Mouse (Mus musculus): ENCODE measurements around the gene Wwc2. TPM values are rescaled to one million over a fixed set of nuclear protein-coding genes. Genes with fewer than 3 reads are reported as not detected.
A peak's percentile ranks its signal among the peaks of the same experiment; 100 is the strongest.

Gene Wwc2
- polyA plus RNA-seq, 1 experiment from 2014 or later: 10.1 TPM

DNA sequence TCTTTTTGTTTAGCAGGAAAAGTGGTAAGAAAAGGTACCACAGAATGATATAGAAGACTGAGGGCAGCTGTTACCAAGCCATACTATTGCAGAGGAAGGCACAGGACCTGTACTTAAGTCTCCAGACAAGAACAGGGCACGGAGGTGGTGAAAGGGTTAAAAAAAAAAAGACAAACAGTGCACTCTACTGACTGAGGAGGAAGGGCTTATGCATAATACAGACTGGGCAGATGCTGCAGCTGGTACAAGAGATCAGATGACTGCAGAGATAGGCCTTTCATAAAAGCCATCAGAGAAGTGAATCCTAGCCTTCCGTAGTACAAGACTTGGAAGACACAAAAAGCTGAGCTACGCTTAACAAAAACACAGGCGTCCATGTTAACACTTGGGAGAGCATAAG lies 28.2 kb downstream of the Wwc2 start:
- Histone ChIP-seq H3K9ac (ENCODE audit: low read length) (no peak overlapping the region), H3K36me3 (ENCODE audit: control insufficient read depth, insufficient read depth, low read length) (no peaks in the 10 kb centered on the region), H3K27me3 (ENCODE audit: control insufficient read depth, insufficient read depth, low read length) (no peaks in the 10 kb centered on the region), H3K4me1 (ENCODE audit: control insufficient read depth, insufficient read depth, low read length) (no peaks in the 10 kb centered on the region), H3K4me2 (ENCODE audit: low read depth) (no peak overlapping the region), H3K4me3 (ENCODE audit: low read depth, low read length) (no peak overlapping the region), H3K9me3 (ENCODE audit: control insufficient read depth, low read length) (no peaks in the 10 kb centered on the region), H3K27ac (ENCODE audit: low read depth, low read length) (no peak overlapping the region)
- ATAC-seq (ENCODE audit: insufficient read depth, low FRiP score, low TSS enrichment): no peak
- WGBS: 74% methylated on average over 4 of the region's 4 CpGs
- DNase-seq (ENCODE audit: low spot score): no peak

GRCm38 (mm10) chr8:47962005-47962404 lies 28.7 kb downstream of the Wwc2 start:
- ATAC-seq (ENCODE audit: insufficient read depth, low FRiP score, low TSS enrichment) (no peak), DNase-seq (ENCODE audit: low spot score) (no peak)
- H3K9me3 ChIP-seq (ENCODE audit: control insufficient read depth, low read length): no peaks in the 10 kb centered on the region
- no peaks in the 10 kb centered on the region for H3K27me3 ChIP-seq (ENCODE audit: control insufficient read depth, insufficient read depth, low read length)
- no peak overlapping the region for H3K9ac ChIP-seq (ENCODE audit: low read length)
- H3K4me1 ChIP-seq (ENCODE audit: control insufficient read depth, insufficient read depth, low read length): no peaks in the 10 kb centered on the region
- no peak overlapping the region for H3K27ac ChIP-seq (ENCODE audit: low read depth, low read length)
- 87% methylated on average over 6 of the region's 6 CpGs for WGBS
- no peaks in the 10 kb centered on the region for H3K36me3 ChIP-seq (ENCODE audit: control insufficient read depth, insufficient read depth, low read length)
- no peak overlapping the region for H3K4me3 ChIP-seq (ENCODE audit: low read depth, low read length)
- H3K4me2 ChIP-seq (ENCODE audit: low read depth): no peak overlapping the region

- Histone ChIP-seq H3K4me1 (ENCODE audit: control insufficient read depth, insufficient read depth, low read length) (no peaks in the 10 kb centered on the region), H3K9ac (ENCODE audit: low read length) (no peak overlapping the region), H3K9me3 (ENCODE audit: control insufficient read depth, low read length) (no peaks in the 10 kb centered on the region), H3K4me2 (ENCODE audit: low read depth) (no peak overlapping the region), H3K27me3 (ENCODE audit: control insufficient read depth, insufficient read depth, low read length) (no peaks in the 10 kb centered on the region), H3K27ac (ENCODE audit: low read depth, low read length) (no peak overlapping the region), H3K36me3 (ENCODE audit: control insufficient read depth, insufficient read depth, low read length) (no peaks in the 10 kb centered on the region), H3K4me3 (ENCODE audit: low read depth, low read length) (no peak overlapping the region)
- ATAC-seq (ENCODE audit: insufficient read depth, low FRiP score, low TSS enrichment) (no peak), DNase-seq (ENCODE audit: low spot score) (no peak)
- 90% methylated on average over 4 of the region's 4 CpGs for WGBS
Measured at GRCm38 (mm10) chr8:47957560-47957959, 33.2 kb downstream of the Wwc2 start.

GRCm38 (mm10) chr8:47951380-47951932 lies 39.3 kb downstream of the Wwc2 start:
- whole genome bisulfite sequencing: 69% methylated on average over 7 of the region's 7 CpGs
- H3K9ac ChIP-seq (ENCODE audit: low read length): no peak overlapping the region
- ATAC-seq (ENCODE audit: insufficient read depth, low FRiP score, low TSS enrichment): no peak
- H3K27me3 ChIP-seq (ENCODE audit: control insufficient read depth, insufficient read depth, low read length): no peaks in the 10 kb centered on the region
- H3K4me1 ChIP-seq (ENCODE audit: control insufficient read depth, insufficient read depth, low read length): no peaks in the 10 kb centered on the region
- peak; percentile 48 for DNase-seq (ENCODE audit: low spot score)
- no peak overlapping the region for H3K4me2 ChIP-seq (ENCODE audit: low read depth)
- H3K9me3 ChIP-seq (ENCODE audit: control insufficient read depth, low read length): no peaks in the 10 kb centered on the region
- H3K4me3 ChIP-seq (ENCODE audit: low read depth, low read length): no peak overlapping the region
- H3K36me3 ChIP-seq (ENCODE audit: control insufficient read depth, insufficient read depth, low read length): no peaks in the 10 kb centered on the region
- H3K27ac ChIP-seq (ENCODE audit: low read depth, low read length): no peak overlapping the region

- Histone ChIP-seq H3K9me3 (ENCODE audit: control insufficient read depth, low read length) (no peaks in the 10 kb centered on the region), H3K4me2 (ENCODE audit: low read depth) (no peak overlapping the region), H3K9ac (ENCODE audit: low read length) (no peak overlapping the region), H3K4me1 (ENCODE audit: control insufficient read depth, insufficient read depth, low read length) (no peaks in the 10 kb centered on the region), H3K4me3 (ENCODE audit: low read depth, low read length) (no peak overlapping the region), H3K27me3 (ENCODE audit: control insufficient read depth, insufficient read depth, low read length) (no peaks in the 10 kb centered on the region), H3K36me3 (ENCODE audit: control insufficient read depth, insufficient read depth, low read length) (no peaks in the 10 kb centered on the region), H3K27ac (ENCODE audit: low read depth, low read length) (no peak overlapping the region)
- DNase-seq (ENCODE audit: low spot score): no peak
- 83% methylated on average over 4 of the region's 4 CpGs for WGBS
- ATAC-seq (ENCODE audit: insufficient read depth, low FRiP score, low TSS enrichment): no peak
Measured at GRCm38 (mm10) chr8:47948836-47949235, 41.9 kb downstream of the Wwc2 start.

GRCm38 (mm10) chr8:47947672-47948618 lies 42.8 kb downstream of the Wwc2 start:
- 86% methylated on average over 19 of the region's 19 CpGs for WGBS
- Histone ChIP-seq H3K9me3 (ENCODE audit: control insufficient read depth, low read length) (no peaks in the 10 kb centered on the region), H3K4me2 (ENCODE audit: low read depth) (no peak overlapping the region), H3K27me3 (ENCODE audit: control insufficient read depth, insufficient read depth, low read length) (no peaks in the 10 kb centered on the region), H3K4me3 (ENCODE audit: low read depth, low read length) (no peak overlapping the region), H3K36me3 (ENCODE audit: control insufficient read depth, insufficient read depth, low read length) (no peaks in the 10 kb centered on the region), H3K27ac (ENCODE audit: low read depth, low read length) (no peak overlapping the region), H3K9ac (ENCODE audit: low read length) (no peak overlapping the region), H3K4me1 (ENCODE audit: control insufficient read depth, insufficient read depth, low read length) (no peaks in the 10 kb centered on the region)
- DNase-seq (ENCODE audit: low spot score) (no peak), ATAC-seq (ENCODE audit: insufficient read depth, low FRiP score, low TSS enrichment) (no peak)

DNA sequence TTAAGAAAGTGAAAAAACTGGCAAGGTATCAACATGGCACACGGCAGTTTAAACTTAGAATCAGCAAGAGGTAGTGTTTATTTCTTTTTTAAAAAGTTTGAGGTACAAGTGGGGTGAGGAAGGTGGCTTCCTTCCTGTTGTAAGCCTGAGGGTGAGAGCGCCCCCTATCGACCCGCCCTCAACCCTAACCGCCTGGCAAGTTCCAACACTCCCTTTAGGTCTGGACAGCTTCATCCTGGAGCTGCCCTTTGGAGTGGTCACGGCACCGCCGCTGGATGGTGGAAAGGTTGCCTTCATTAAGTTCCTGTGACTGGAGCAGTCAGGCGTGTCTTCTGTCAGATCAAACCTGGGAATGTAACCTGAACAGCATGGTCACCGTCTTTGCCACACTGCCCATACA lies 47.7 kb downstream of the Wwc2 start:
- 68% methylated on average over 10 of the region's 10 CpGs for WGBS
- no peak overlapping the region for H3K9ac ChIP-seq (ENCODE audit: low read length)
- DNase-seq (ENCODE audit: low spot score) (no peak), ATAC-seq (ENCODE audit: insufficient read depth, low FRiP score, low TSS enrichment) (no peak)
- no peak overlapping the region for H3K4me3 ChIP-seq (ENCODE audit: low read depth, low read length)
- no peak overlapping the region for H3K27ac ChIP-seq (ENCODE audit: low read depth, low read length)
- no peaks in the 10 kb centered on the region for H3K36me3 ChIP-seq (ENCODE audit: control insufficient read depth, insufficient read depth, low read length)
- no peak overlapping the region for H3K4me2 ChIP-seq (ENCODE audit: low read depth)
- no peaks in the 10 kb centered on the region for H3K27me3 ChIP-seq (ENCODE audit: control insufficient read depth, insufficient read depth, low read length)
- H3K9me3 ChIP-seq (ENCODE audit: control insufficient read depth, low read length): no peaks in the 10 kb centered on the region
- no peaks in the 10 kb centered on the region for H3K4me1 ChIP-seq (ENCODE audit: control insufficient read depth, insufficient read depth, low read length)

DNA sequence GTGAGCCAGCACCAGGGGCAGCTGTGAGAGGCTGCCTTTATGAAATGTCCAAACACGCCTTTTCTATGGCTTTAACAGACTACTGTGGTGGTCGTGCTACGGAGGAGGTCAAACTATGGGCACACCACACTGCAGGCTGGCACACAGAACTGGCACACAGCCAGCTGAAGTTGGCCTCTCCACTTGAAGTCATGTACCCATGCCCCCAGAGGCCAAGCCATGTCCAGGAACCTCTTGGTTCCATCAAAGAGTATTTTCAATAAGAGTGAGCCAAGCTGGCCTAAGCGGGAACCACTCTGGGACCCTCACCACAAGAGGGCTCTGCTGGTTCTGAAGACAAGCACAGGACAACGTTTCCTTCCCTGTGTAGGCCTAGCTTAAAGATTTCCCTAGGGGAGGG lies 49.7 kb downstream of the Wwc2 start:
- 73% methylated on average over 5 of the region's 5 CpGs for WGBS
- Histone ChIP-seq H3K4me1 (ENCODE audit: control insufficient read depth, insufficient read depth, low read length) (no peaks in the 10 kb centered on the region), H3K27ac (ENCODE audit: low read depth, low read length) (no peak overlapping the region), H3K4me3 (ENCODE audit: low read depth, low read length) (no peak overlapping the region), H3K9ac (ENCODE audit: low read length) (no peak overlapping the region), H3K9me3 (ENCODE audit: control insufficient read depth, low read length) (no peaks in the 10 kb centered on the region), H3K36me3 (ENCODE audit: control insufficient read depth, insufficient read depth, low read length) (no peaks in the 10 kb centered on the region), H3K4me2 (ENCODE audit: low read depth) (no peak overlapping the region), H3K27me3 (ENCODE audit: control insufficient read depth, insufficient read depth, low read length) (no peaks in the 10 kb centered on the region)
- no peak; the same call in 1 of the 2 replicates for ATAC-seq (ENCODE audit: insufficient read depth, low FRiP score, low TSS enrichment)
- DNase-seq (ENCODE audit: low spot score): no peak
